Mouse (Mus musculus) midbrain, embryonic 14.5 days (tissue): Measurements from ENCODE around the gene Gm10283. TPM values are rescaled to one million over a fixed set of nuclear protein-coding genes. Genes with fewer than 3 reads are reported as not detected.
A peak's percentile ranks its signal among the peaks of the same experiment; 100 is the strongest.

Source experiments
- ATAC-seq: fragments of 200-750 bp; cut with Nextera tagmentation; 2 replicates; pipeline ENCODE4 v1.8.0; 2017; ENCODE audit warnings: moderate number of reproducible peaks, moderate library complexity; ENCODE audit not compliant: low FRiP score, low TSS enrichment
- DNase-seq: peaks from one replicate; pipeline ENCODE4 v3.0.0-alpha.2; 2015
- H3K27ac ChIP-seq: fragments of 300-500 bp; sonication (generic); replicated peaks from 2 replicates; pipeline ENCODE4 v1.5.1; 2014; ENCODE audit warnings: mild to moderate bottlenecking, low read depth, low read length, moderate library complexity
- H3K27me3 ChIP-seq: fragments of 300-500 bp; sonication (generic); 2 replicates; pipeline ENCODE4 v1.6.1; 2014; ENCODE audit warnings: low read length, control low read depth, mixed read lengths; ENCODE audit not compliant: control insufficient read depth, insufficient read depth
- H3K36me3 ChIP-seq: fragments of 300-500 bp; sonication (generic); 2 replicates; pipeline ENCODE4 v1.6.1; 2014; ENCODE audit warnings: low read length, control low read depth; ENCODE audit not compliant: control insufficient read depth, insufficient read depth
- H3K4me1 ChIP-seq: fragments of 300-500 bp; sonication (generic); 2 replicates; pipeline ENCODE4 v1.6.1; 2014; ENCODE audit warnings: mild to moderate bottlenecking, antibody characterized with exemption, low read length, control low read depth; ENCODE audit not compliant: control insufficient read depth, insufficient read depth
- H3K4me2 ChIP-seq: fragments of 300-500 bp; sonication (generic); 2 replicates; pipeline ENCODE4 v1.6.1; 2014; ENCODE audit warnings: mild to moderate bottlenecking, low read length, moderate library complexity
- H3K4me3 ChIP-seq: fragments of 300-500 bp; sonication (generic); replicated peaks from 2 replicates; pipeline ENCODE4 v1.5.1; 2014; ENCODE audit warnings: low read depth, low read length
- H3K9ac ChIP-seq: fragments of 300-500 bp; sonication (generic); replicated peaks from 2 replicates; pipeline ENCODE4 v1.6.1; 2014; ENCODE audit warnings: mild to moderate bottlenecking, low read length, moderate library complexity
- H3K9me3 ChIP-seq: fragments of 300-500 bp; sonication (generic); 2 replicates; pipeline ENCODE4 v1.6.1; 2016; ENCODE audit warnings: low read length, control low read depth, mixed read lengths; ENCODE audit not compliant: control insufficient read depth
- WGBS: fragments of 180-500 bp; shearing (Covaris S2); extraction: QIAGEN DNeasy Blood & Tissue Kit; methylation state at CpG from one replicate; pipeline ENCODE4 v1.1.7; 2014; 5-methylcytosine and 5-hydroxymethylcytosine counted together
- polyA plus RNA-seq: library from polyadenylated mRNA; unstranded; fragments of >200 nt; fragmentation: Nextera tagmentation; extraction: Ambion mirVana; gene quantifications from 2 replicates; pipeline ENCODE4 v1.2.1, GENCODE M21; 2014

The Gm10283 gene
- polyA plus RNA-seq, 1 experiment from 2014 or later = not detected

GRCm38 (mm10) chr8:60466686-60467335 is 36.2 kb downstream of the Gm10283 start:
- no peak overlapping the region for H3K27ac ChIP-seq
- no peaks in the 10 kb centered on the region for H3K9me3 ChIP-seq
- peak; percentile 89 for ATAC-seq
- H3K27me3 ChIP-seq = no peaks in the 10 kb centered on the region
- H3K4me2 ChIP-seq = peak overlapping the region; percentile 29
- no peaks in the 10 kb centered on the region for H3K36me3 ChIP-seq
- no peaks in the 10 kb centered on the region for H3K4me1 ChIP-seq
- H3K4me3 ChIP-seq = no peak overlapping the region
- 31% methylated on average over 15 of the region's 15 CpGs for WGBS
- peak; percentile 91 for DNase-seq
- H3K9ac ChIP-seq = no peak overlapping the region

- Histone ChIP-seq H3K9me3 (no peaks in the 10 kb centered on the region), H3K36me3 (no peaks in the 10 kb centered on the region), H3K27me3 (no peaks in the 10 kb centered on the region), H3K4me1 (no peaks in the 10 kb centered on the region), H3K9ac (no peak overlapping the region), H3K4me3 (no peak overlapping the region), H3K27ac (no peak overlapping the region), H3K4me2 (no peak overlapping the region)
- 77% methylated on average over 2 of the region's 2 CpGs for WGBS
- ATAC-seq (no peak), DNase-seq (no peak)
Measured at GRCm38 (mm10) chr8:60449296-60449695, 53.7 kb downstream of the Gm10283 start.

- 68% methylated on average over 6 of the region's 6 CpGs for WGBS
- Histone ChIP-seq H3K9me3 (no peaks in the 10 kb centered on the region), H3K27me3 (no peaks in the 10 kb centered on the region), H3K36me3 (no peaks in the 10 kb centered on the region), H3K27ac (no peak overlapping the region; the same call in 1 of the 2 replicates), H3K4me2 (no peak overlapping the region), H3K9ac (no peak overlapping the region), H3K4me3 (no peak overlapping the region), H3K4me1 (no peaks in the 10 kb centered on the region)
- DNase-seq (peak; percentile 79), ATAC-seq (no peak)
Measured at GRCm38 (mm10) chr8:60444989-60445388, 58.0 kb downstream of the Gm10283 start.

GRCm38 (mm10) chr8:60438557-60438956 is 64.4 kb downstream of the Gm10283 start:
- WGBS = 51% methylated on average over 3 of the region's 3 CpGs
- ATAC-seq (no peak), DNase-seq (peak; percentile 13)
- Histone ChIP-seq H3K27ac (no peak overlapping the region), H3K4me1 (no peaks in the 10 kb centered on the region), H3K4me3 (no peak overlapping the region), H3K9ac (no peak overlapping the region), H3K9me3 (no peaks in the 10 kb centered on the region), H3K27me3 (no peaks in the 10 kb centered on the region), H3K36me3 (no peaks in the 10 kb centered on the region), H3K4me2 (no peak overlapping the region)

- no peak overlapping the region for H3K9ac ChIP-seq
- no peak overlapping the region for H3K4me2 ChIP-seq
- no peak overlapping the region for H3K4me3 ChIP-seq
- H3K27ac ChIP-seq = no peak overlapping the region
- no peaks in the 10 kb centered on the region for H3K9me3 ChIP-seq
- WGBS = 90% methylated on average over 3 of the region's 3 CpGs
- H3K36me3 ChIP-seq = no peaks in the 10 kb centered on the region
- no peaks in the 10 kb centered on the region for H3K4me1 ChIP-seq
- no peak for DNase-seq
- no peak for ATAC-seq
- no peaks in the 10 kb centered on the region for H3K27me3 ChIP-seq
Measured at GRCm38 (mm10) chr8:60436872-60437271, 66.1 kb downstream of the Gm10283 start.

GRCm38 (mm10) chr8:60432649-60433048 is 70.3 kb downstream of the Gm10283 start:
- H3K4me3 ChIP-seq = no peak overlapping the region
- H3K27ac ChIP-seq = no peak overlapping the region
- no peaks in the 10 kb centered on the region for H3K9me3 ChIP-seq
- no peaks in the 10 kb centered on the region for H3K27me3 ChIP-seq
- no peaks in the 10 kb centered on the region for H3K4me1 ChIP-seq
- WGBS = 96% methylated on average over 5 of the region's 5 CpGs
- no peak overlapping the region for H3K4me2 ChIP-seq
- no peaks in the 10 kb centered on the region for H3K36me3 ChIP-seq
- no peak for ATAC-seq
- no peak overlapping the region for H3K9ac ChIP-seq
- no peak for DNase-seq

- ATAC-seq (no peak), DNase-seq (no peak)
- no peak overlapping the region for H3K4me3 ChIP-seq
- no peaks in the 10 kb centered on the region for H3K27me3 ChIP-seq
- H3K36me3 ChIP-seq = no peaks in the 10 kb centered on the region
- no peak overlapping the region for H3K4me2 ChIP-seq
- H3K9ac ChIP-seq = no peak overlapping the region
- no peaks in the 10 kb centered on the region for H3K9me3 ChIP-seq
- WGBS = 77% methylated on average over 8 of the region's 8 CpGs
- H3K4me1 ChIP-seq = no peaks in the 10 kb centered on the region
- no peak overlapping the region for H3K27ac ChIP-seq
Measured at GRCm38 (mm10) chr8:60406358-60406757, 96.6 kb downstream of the Gm10283 start.

GRCm38 (mm10) chr8:60404994-60405548 is 97.9 kb downstream of the Gm10283 start:
- WGBS = 53% methylated on average over 6 of the region's 6 CpGs
- Histone ChIP-seq H3K36me3 (no peaks in the 10 kb centered on the region), H3K9ac (no peak overlapping the region), H3K4me1 (no peaks in the 10 kb centered on the region), H3K27me3 (no peaks in the 10 kb centered on the region), H3K4me3 (no peak overlapping the region), H3K4me2 (no peak overlapping the region), H3K9me3 (no peaks in the 10 kb centered on the region), H3K27ac (no peak overlapping the region)
- DNase-seq (no peak), ATAC-seq (no peak)

GRCm38 (mm10) chr8:60393675-60394074 is 109.3 kb downstream of the Gm10283 start:
- Histone ChIP-seq H3K4me2 (no peak overlapping the region), H3K27ac (no peak overlapping the region), H3K4me3 (no peak overlapping the region), H3K4me1 (no peaks in the 10 kb centered on the region), H3K9ac (no peak overlapping the region), H3K27me3 (no peaks in the 10 kb centered on the region), H3K9me3 (no peaks in the 10 kb centered on the region), H3K36me3 (no peaks in the 10 kb centered on the region)
- ATAC-seq = no peak
- no peak for DNase-seq
- WGBS = 87% methylated on average over 4 of the region's 4 CpGs
